Mouse (Mus musculus) forebrain, embryonic 16.5 days (tissue): ENCODE data around the gene Olfm2. TPM values are rescaled to one million over a fixed set of nuclear protein-coding genes. Genes with fewer than 3 reads are reported as not detected.
A peak's percentile ranks its signal among the peaks of the same experiment; 100 is the strongest.

Experiments
- ATAC-seq: fragments of 200-750 bp; cut with Nextera tagmentation; 2 replicates; pipeline ENCODE4 v1.8.0; 2017; ENCODE audit warnings: mild to moderate bottlenecking, moderate library complexity
- H3K27ac ChIP-seq: fragments of 300-500 bp; sonication (generic); 2 replicates; pipeline ENCODE4 v1.5.1; 2014; ENCODE audit warnings: low read length, control low read depth
- H3K27me3 ChIP-seq: fragments of 300-500 bp; sonication (generic); replicated peaks from 2 replicates; pipeline ENCODE4 v1.6.1; 2014; ENCODE audit warnings: low read length; ENCODE audit not compliant: control insufficient read depth, insufficient read depth
- H3K36me3 ChIP-seq: fragments of 300-500 bp; sonication (generic); 2 replicates; pipeline ENCODE4 v1.6.1; 2014; ENCODE audit not compliant: control insufficient read depth, insufficient read depth
- H3K4me1 ChIP-seq: fragments of 300-500 bp; sonication (generic); replicated peaks from 2 replicates; pipeline ENCODE4 v1.6.1; 2014; ENCODE audit warnings: low read length; ENCODE audit not compliant: control insufficient read depth, insufficient read depth
- H3K4me2 ChIP-seq: fragments of 300-500 bp; sonication (generic); 2 replicates; pipeline ENCODE4 v1.6.1; 2014; ENCODE audit warnings: mild to moderate bottlenecking, low read length, control low read depth
- H3K4me3 ChIP-seq: fragments of 300-500 bp; sonication (generic); replicated peaks from 2 replicates; pipeline ENCODE4 v1.5.1; 2014; ENCODE audit warnings: mild to moderate bottlenecking, low read length, control low read depth
- H3K9ac ChIP-seq: fragments of 300-500 bp; sonication (generic); replicated peaks from 2 replicates; pipeline ENCODE4 v1.6.1; 2014; ENCODE audit warnings: low read depth, low read length, control low read depth
- H3K9me3 ChIP-seq: fragments of 300-500 bp; sonication (generic); 2 replicates; pipeline ENCODE4 v1.6.1; 2016; ENCODE audit warnings: low read length; ENCODE audit not compliant: control insufficient read depth
- WGBS: fragments of 180-500 bp; shearing (Covaris S2); extraction: QIAGEN DNeasy Blood & Tissue Kit; methylation state at CpG from one replicate; pipeline ENCODE4 v1.1.7; 2014; 5-methylcytosine and 5-hydroxymethylcytosine counted together
- polyA plus RNA-seq: library from polyadenylated mRNA; unstranded; fragments of >200 nt; fragmentation: Nextera tagmentation; extraction: Ambion mirVana; gene quantifications from 2 replicates; pipeline ENCODE4 v1.2.1, GENCODE M21; 2015

The Olfm2 gene
- polyA plus RNA-seq, 1 experiment from 2014 or later = 173 TPM

- no peak; the same call in 1 of the 2 replicates for ATAC-seq
- peaks cover 11% of the 10 kb centered on the region for H3K36me3 ChIP-seq
- peak overlapping the region; percentile 92 for H3K4me3 ChIP-seq
- peak overlapping the region; percentile 82 for H3K4me2 ChIP-seq
- no peaks in the 10 kb centered on the region for H3K27me3 ChIP-seq
- under 1% methylated on average over 25 of the region's 25 CpGs for WGBS
- no peaks in the 10 kb centered on the region for H3K9me3 ChIP-seq
- peaks cover 31% of the 10 kb centered on the region for H3K4me1 ChIP-seq
- 0 out of 2 replicates have a peak overlapping the region, but pooled peaks have one; percentile 11 for H3K27ac ChIP-seq
- H3K9ac ChIP-seq = peak overlapping the region; percentile 68
Observed at GRCm38 (mm10) chr9:20652260-20652658, 93.9 kb downstream of the Olfm2 start.

- peak; percentile 99 for ATAC-seq
- peak within 1 kb of the TSS; percentile 82 for H3K4me2 ChIP-seq
- under 1% methylated on average over 45 of the region's 45 CpGs for WGBS
- H3K27me3 ChIP-seq = no peaks in the 10 kb centered on the region
- peaks cover 31% of the 10 kb centered on the region for H3K4me1 ChIP-seq
- peak within 1 kb of the TSS; percentile 68 for H3K9ac ChIP-seq
- H3K9me3 ChIP-seq = no peaks in the 10 kb centered on the region
- H3K36me3 ChIP-seq = peaks cover 11% of the 10 kb centered on the region; the same call in 1 of the 2 replicates
- H3K4me3 ChIP-seq = peak within 1 kb of the TSS; percentile 92
- peak within 1 kb of the TSS; percentile 49 for H3K27ac ChIP-seq
Observed at GRCm38 (mm10) chr9:20651602-20652259, 94.4 kb downstream of the Olfm2 start, which contains the start of gene Pin1. Gene Pin1 (plus strand): TSS chr9:20652095.

- H3K4me1 ChIP-seq = peaks cover 32% of the 10 kb centered on the region
- peak overlapping the region; percentile 100 for H3K4me2 ChIP-seq
- H3K4me3 ChIP-seq = peak overlapping the region; percentile 92
- H3K9me3 ChIP-seq = no peaks in the 10 kb centered on the region
- H3K27ac ChIP-seq = peak overlapping the region; percentile 89
- no peak for ATAC-seq
- H3K36me3 ChIP-seq = peaks cover 4% of the 10 kb centered on the region; the same call in 1 of the 2 replicates
- H3K9ac ChIP-seq = peak overlapping the region; percentile 75
- no peaks in the 10 kb centered on the region for H3K27me3 ChIP-seq
- 4% methylated on average over 17 of the region's 17 CpGs for WGBS
Observed at GRCm38 (mm10) chr9:20645121-20645520, 101.0 kb downstream of the Olfm2 start.

GRCm38 (mm10) chr9:20644360-20645081 is 101.6 kb downstream of the Olfm2 start, which contains the start of gene Fbxl12:
Gene Fbxl12 (minus strand): TSS chr9:20644767.
- peak; percentile 54 for ATAC-seq
- Histone ChIP-seq H3K27me3 (no peaks in the 10 kb centered on the region), H3K36me3 (peaks cover 4% of the 10 kb centered on the region; the same call in 1 of the 2 replicates), H3K4me3 (peak within 1 kb of the TSS; percentile 92), H3K9me3 (no peaks in the 10 kb centered on the region), H3K4me2 (peak within 1 kb of the TSS; percentile 100), H3K9ac (peak within 1 kb of the TSS; percentile 75), H3K27ac (peak within 1 kb of the TSS; percentile 89), H3K4me1 (peaks cover 36% of the 10 kb centered on the region)
- under 1% methylated on average over 43 of the region's 43 CpGs for WGBS

- Histone ChIP-seq H3K27me3 (no peaks in the 10 kb centered on the region), H3K27ac (peak overlapping the region; percentile 89), H3K4me1 (peaks cover 37% of the 10 kb centered on the region), H3K36me3 (peaks cover 4% of the 10 kb centered on the region; the same call in 1 of the 2 replicates), H3K9me3 (no peaks in the 10 kb centered on the region), H3K4me2 (peak overlapping the region; percentile 100), H3K9ac (peak overlapping the region; percentile 75), H3K4me3 (peak overlapping the region; percentile 92)
- WGBS = 11% methylated on average over 13 of the region's 13 CpGs
- ATAC-seq = no peak
Observed at GRCm38 (mm10) chr9:20643781-20644180, 102.4 kb downstream of the Olfm2 start.

- WGBS = under 1% methylated on average over 30 of the region's 30 CpGs
- Histone ChIP-seq H3K27me3 (no peaks in the 10 kb centered on the region), H3K9me3 (no peaks in the 10 kb centered on the region), H3K4me2 (peak overlapping the region; percentile 100), H3K4me3 (peak overlapping the region; percentile 92), H3K36me3 (peaks cover 9% of the 10 kb centered on the region; the same call in 1 of the 2 replicates), H3K9ac (peak overlapping the region; percentile 75), H3K4me1 (peaks cover 37% of the 10 kb centered on the region), H3K27ac (peak overlapping the region; percentile 89)
- peak; percentile 78 for ATAC-seq
Observed at GRCm38 (mm10) chr9:20642896-20643466, 103.2 kb downstream of the Olfm2 start.

GRCm38 (mm10) chr9:20642101-20642895 is 103.9 kb downstream of the Olfm2 start, which contains the start of gene Ubl5:
Gene Ubl5 (plus strand): TSS chr9:20642878.
- Histone ChIP-seq H3K36me3 (peaks cover 9% of the 10 kb centered on the region; the same call in 1 of the 2 replicates), H3K27ac (peak within 1 kb of the TSS; percentile 89), H3K4me3 (peak within 1 kb of the TSS; percentile 92), H3K9ac (peak within 1 kb of the TSS; percentile 75), H3K27me3 (no peaks in the 10 kb centered on the region), H3K9me3 (no peaks in the 10 kb centered on the region), H3K4me2 (peak within 1 kb of the TSS; percentile 100), H3K4me1 (peaks cover 37% of the 10 kb centered on the region)
- ATAC-seq = peak; percentile 84
- under 1% methylated on average over 51 of the region's 51 CpGs for WGBS

GRCm38 (mm10) chr9:20641501-20641900 is 104.6 kb downstream of the Olfm2 start:
- Histone ChIP-seq H3K9me3 (no peaks in the 10 kb centered on the region), H3K36me3 (peaks cover 9% of the 10 kb centered on the region; the same call in 1 of the 2 replicates), H3K4me3 (peak overlapping the region; percentile 92), H3K4me2 (peak overlapping the region; percentile 100), H3K4me1 (peaks cover 37% of the 10 kb centered on the region), H3K27ac (no peak overlapping the region), H3K27me3 (no peaks in the 10 kb centered on the region), H3K9ac (peak overlapping the region; percentile 75; the same call in 1 of the 2 replicates)
- WGBS = 24% methylated on average over 6 of the region's 6 CpGs
- ATAC-seq = no peak
